Mouse (Mus musculus) brain, embryonic 14.5 days (tissue): Measurements from ENCODE around the gene Appbp2. TPM values are rescaled to one million over a fixed set of nuclear protein-coding genes. Genes with fewer than 3 reads are reported as not detected.
A peak's percentile ranks its signal among the peaks of the same experiment; 100 is the strongest.

Experiments
- DNase-seq: peaks from one replicate; pipeline ENCODE4 v3.0.0-alpha.2; 2011; ENCODE audit warnings: low read depth
- CTCF ChIP-seq: fragments of 200-500 bp; IDR thresholded peaks from 2 replicates; pipeline ENCODE4 v1.5.1; 2012; ENCODE audit warnings: inconsistent platforms, mild to moderate bottlenecking, moderate library complexity, borderline replicate concordance; ENCODE audit not compliant: insufficient read depth, insufficient read length; ENCODE audit errors: extremely low read depth
- POLR2A ChIP-seq: fragments of 200-500 bp; IDR thresholded peaks from 2 replicates; pipeline ENCODE4 v1.6.1; 2012; ENCODE audit warnings: mild to moderate bottlenecking, inconsistent platforms, borderline replicate concordance; ENCODE audit not compliant: poor library complexity, insufficient read depth, insufficient read length, severe bottlenecking; ENCODE audit errors: extremely low read depth
- polyA plus RNA-seq: library from polyadenylated mRNA; depleted of rRNA; stranded (reverse); fragments of >200 nt; gene quantifications from 2 replicates; pipeline ENCODE4 v1.2.3, GENCODE M21; 2012

Gene Appbp2
- polyA plus RNA-seq, 1 experiment: 43.0 TPM

DNA sequence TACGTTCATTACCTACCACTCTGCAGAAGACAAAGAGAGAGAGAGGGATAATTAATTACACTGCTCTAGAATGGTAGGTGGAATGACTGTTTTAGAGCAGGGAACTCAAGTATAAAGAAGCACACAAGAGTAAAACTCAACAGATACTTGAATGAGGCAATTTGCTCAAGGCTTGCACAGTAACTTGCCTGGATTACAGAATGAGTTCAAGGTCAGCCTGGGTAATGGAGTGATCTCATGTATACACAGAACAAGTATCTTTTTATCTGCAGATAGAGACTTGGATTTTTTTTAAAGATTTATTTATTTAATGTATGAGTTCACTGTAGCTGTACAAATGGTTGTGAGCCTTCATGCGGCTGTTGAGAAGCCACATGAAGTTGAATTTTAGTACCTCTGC is 23.8 kb downstream of the Appbp2 start:
- TF ChIP-seq CTCF (no peak), POLR2A (no peak)
- no peak for DNase-seq

DNA sequence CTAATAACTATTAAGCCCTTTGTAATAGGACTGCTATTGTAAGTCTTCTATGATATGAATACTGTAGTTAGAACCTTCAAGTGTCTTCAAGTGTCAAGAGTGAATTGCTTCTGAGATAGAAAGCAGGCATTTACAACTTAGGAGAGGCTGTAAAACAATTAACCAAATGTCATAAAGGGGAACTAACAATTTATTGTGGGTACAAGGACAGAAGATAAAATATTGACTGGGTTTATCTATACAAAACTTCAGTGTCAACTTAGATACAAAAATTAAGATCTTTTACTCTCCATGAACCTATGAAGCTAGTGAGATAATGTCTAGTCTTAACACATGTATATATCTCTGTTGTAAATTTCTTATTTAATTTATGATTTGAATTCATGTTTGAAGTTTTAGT is 28.7 kb downstream of the Appbp2 start:
- no peak for TF ChIP-seq POLR2A
- no peak for TF ChIP-seq CTCF
- DNase-seq: no peak

DNA sequence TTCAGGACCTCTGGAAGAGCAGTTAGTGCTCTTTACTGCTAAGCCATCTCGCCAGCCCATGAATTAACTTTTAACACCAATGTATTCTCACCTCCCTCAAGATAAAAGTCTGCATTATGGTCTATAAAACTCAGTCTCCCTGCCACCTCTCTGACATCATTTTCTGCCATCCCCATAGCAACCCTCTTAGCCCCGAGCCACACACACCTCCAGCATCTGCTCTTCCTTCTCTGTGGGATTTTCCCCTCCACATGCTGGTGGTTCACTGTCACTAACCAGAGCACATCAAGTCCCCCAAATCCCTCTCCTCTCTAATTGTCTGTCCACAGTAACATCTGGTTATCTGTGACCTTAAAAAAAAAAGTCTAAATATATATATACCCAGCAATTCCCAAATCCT is 36.0 kb downstream of the Appbp2 start:
- TF ChIP-seq CTCF (no peak), POLR2A (no peak)
- DNase-seq: no peak

DNA sequence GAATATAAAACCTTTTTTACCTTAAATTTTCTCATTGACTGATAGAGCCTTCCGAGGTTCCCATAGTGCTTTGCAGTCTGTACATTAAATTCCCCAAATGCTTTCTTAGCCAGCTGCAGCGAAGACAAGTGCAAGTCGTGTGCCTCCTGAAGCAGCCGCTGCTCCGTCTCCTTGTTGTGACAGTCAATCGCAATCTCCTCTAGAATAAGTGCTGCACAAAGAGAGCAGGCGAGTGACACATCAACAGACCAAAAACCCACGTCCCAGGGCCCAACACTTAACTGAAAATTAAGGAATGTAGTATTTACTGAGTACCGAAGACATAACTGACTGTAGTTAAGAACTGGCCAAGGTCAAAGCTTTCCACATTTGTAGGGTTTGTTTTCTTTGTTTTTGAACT is 38.9 kb downstream of the Appbp2 start:
- no peak for TF ChIP-seq CTCF
- TF ChIP-seq POLR2A: no peak
- DNase-seq: no peak

DNA sequence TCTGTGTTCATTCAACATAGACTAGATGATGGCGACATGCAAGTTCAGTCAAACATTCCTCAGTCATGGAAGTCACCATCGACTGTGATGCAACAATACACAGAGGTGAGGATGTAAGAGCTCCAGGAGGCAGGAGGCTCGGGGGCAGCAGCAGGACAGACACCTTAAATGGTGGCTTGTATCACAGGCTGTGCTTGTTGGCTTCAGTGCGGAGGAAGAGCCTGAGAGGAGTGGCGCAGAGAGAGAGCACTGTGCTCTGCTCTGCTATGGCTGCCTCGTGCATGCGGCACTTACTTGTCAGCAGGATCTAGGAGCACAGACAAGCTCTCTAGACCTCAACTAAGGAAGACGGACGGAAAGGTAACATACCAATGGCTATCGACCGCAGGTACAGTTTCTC is 40.7 kb downstream of the Appbp2 start:
- DNase-seq: no peak
- no peak for TF ChIP-seq CTCF
- no peak for TF ChIP-seq POLR2A

DNA sequence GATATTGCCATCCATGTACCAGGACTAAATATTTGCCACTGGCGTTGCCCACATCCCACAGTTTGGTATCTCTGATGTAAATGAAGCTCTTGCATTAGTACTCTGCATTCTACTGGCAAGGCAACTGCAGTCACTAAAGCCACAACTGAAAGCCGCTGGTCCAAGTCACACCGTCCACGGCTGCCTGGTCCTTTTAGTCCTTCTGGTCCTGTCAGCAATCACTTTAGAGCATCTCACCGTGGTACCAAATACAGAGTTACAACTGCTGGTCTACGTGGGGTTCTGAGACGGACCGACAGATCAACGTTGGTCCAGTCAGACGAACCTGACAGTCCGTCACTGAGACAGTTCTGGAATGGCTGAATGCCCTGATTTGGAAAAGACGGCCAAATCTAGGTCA is 44.2 kb downstream of the Appbp2 start:
- no peak for TF ChIP-seq POLR2A
- no peak for TF ChIP-seq CTCF

DNA sequence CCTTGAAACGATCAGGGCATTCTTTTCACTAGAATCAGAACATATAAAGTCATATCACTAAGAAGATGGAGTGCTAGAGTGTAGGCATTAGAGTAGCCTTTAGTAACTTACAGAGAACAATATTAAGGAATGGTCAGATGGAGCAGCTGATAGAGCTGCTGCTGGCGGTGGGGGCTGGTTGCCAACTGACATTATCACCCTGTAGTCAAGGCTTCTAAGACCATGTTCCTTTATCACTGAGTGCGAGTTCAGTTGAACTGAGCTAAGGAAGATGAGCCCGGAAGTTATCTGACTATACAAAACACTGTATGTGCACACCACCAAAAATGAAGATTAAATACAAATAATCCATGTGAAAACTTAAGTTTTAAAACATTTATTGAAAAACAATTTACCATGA is 45.8 kb downstream of the Appbp2 start:
- TF ChIP-seq POLR2A (no peak), CTCF (no peak)

More for the DNA sequence above, 44.2 kb downstream of the Appbp2 start:
- DNase-seq: no peak

DNA sequence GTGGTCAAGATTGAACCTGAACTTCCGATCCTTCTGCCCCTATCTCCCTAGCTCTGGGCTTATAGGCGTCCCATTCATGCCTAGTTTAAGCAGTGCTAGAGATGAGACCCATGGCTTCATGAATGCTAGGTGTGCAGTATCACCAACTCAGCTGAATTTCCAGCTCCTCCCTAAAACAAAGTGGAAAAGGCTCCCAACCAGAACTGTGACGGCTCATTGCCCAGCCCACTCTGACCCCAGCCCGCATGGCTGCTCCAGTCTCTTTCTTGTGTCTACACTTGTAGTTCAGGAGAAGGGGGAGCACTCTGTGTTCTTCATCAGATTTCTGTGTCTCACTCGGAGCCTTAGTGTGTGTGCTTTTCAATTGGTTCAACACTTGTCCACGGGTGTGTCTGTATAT is 50.1 kb downstream of the Appbp2 start:
- no peak for TF ChIP-seq POLR2A
- no peak for TF ChIP-seq CTCF
- no peak for DNase-seq

More for the DNA sequence above, 45.8 kb downstream of the Appbp2 start:
- no peak for DNase-seq

DNA sequence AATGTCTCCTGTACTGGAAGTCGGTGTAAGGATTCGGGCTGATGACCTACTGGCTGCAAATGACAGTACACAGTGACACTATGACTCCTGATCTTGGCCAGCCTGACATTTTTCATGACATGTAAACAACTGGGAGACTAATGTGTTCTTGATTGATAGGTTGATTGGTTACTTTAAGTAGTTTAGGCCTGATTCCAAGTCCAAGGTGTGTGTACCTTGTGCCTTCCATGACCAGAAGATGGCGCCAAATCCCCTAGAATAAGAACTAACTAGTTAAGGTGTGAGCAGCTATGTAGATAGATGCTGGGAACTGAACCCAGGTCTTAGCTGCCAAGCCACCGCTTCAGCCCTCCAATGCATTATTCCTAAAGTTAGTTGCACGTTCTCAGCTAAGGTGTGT is 50.8 kb downstream of the Appbp2 start:
- DNase-seq: peak; percentile 47
- peak; percentile 39; the same call in 1 of the 2 replicates for TF ChIP-seq CTCF
- no peak for TF ChIP-seq POLR2A

DNA sequence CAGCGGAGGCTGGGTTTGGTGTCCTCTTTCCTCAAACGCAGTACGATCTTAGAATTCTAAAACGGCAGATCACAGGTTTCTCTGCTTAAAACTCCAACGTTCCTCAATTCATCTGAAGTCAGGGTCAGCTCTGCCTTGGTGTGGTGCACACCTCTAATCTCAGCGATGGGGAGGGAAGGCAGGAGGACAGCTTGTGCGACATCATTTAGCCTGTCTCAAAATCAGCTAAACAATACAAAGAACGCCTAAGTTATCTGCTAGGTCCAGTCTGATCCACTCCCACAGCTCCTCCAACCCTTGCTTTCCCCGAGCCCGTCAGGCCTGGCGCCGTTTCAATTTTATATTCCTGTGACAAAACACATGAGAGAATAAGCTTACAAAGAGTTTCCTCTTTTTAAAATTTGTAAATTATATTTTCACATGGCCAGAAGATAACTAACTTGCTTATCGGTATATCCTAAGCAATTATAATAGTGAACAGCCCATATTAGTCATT is 51.6 kb downstream of the Appbp2 start:
- no peak for TF ChIP-seq CTCF
- TF ChIP-seq POLR2A: no peak
- no peak for DNase-seq

DNA sequence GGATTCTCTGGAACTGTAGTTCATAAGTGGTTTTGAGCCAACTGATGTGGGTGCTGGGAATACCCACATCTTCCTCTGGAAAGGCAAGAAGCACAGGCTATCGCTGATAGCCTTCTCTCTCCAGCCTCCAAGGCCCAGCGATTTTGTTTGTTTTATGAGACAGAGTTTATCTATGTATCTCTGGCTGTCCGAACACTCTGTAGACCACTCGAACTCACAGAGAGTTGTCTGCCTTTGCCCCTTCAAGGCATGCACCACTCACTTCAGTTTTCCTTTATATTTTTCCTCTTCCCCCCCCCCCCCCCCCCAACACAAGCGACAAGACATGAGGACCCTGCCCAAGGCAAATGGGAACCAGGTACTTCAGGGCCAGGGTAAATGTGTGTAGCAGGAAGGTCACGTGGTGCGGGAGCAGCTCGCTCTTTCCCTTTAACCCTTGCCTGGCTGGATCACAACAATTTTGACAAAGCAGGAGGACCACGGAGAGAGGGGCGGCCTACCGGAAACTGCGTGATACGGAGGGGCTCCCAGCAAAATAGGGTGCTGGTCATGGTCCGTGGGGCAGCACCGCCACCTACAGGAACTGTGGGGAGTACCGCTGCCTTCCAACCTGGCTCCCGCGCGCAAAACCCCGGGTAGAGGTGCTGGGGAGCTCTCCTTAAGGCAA is 52.2 kb downstream of the Appbp2 start:
- no peak for TF ChIP-seq POLR2A
- TF ChIP-seq CTCF: peak; percentile 85
- DNase-seq: peak; percentile 96

DNA sequence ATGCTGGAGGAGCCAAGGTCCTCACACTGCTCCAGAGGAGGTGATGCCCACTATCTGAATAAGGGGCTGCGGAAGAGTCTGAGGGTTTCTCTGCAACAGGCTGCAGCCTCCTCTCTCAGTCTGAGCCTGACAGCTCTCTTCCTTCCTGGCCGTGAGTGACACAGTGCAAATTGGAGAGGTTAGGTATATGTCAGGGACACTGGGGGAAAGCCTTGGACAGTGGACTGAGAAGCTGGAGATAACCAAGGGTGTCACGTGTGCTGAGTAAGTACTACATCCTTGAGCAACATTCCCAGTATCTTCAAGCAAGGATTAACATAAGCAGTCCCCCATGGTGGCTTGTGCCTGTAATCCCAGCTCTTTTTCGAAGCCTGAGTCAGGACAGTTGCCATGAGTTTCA is 56.5 kb downstream of the Appbp2 start:
- DNase-seq: no peak
- TF ChIP-seq CTCF (no peak), POLR2A (no peak)
